Mouse (Mus musculus): Measurements from ENCODE around the gene Ppfibp1.

- TF ChIP-seq GATA1 (IDR thresholded peaks at IDR 0.05; ENCODE audit: borderline replicate concordance, low read length) (no peak), FLI1 (IDR thresholded peaks at IDR 0.05; ENCODE audit: low read length) (no peak)
These were observed 85.1 kb downstream of the Ppfibp1 start for GRCm38 (mm10) chr6:146973406-146973805.
